15 mouse cellular contexts compared by ENCODE assay signal in the genomic region with DNA sequence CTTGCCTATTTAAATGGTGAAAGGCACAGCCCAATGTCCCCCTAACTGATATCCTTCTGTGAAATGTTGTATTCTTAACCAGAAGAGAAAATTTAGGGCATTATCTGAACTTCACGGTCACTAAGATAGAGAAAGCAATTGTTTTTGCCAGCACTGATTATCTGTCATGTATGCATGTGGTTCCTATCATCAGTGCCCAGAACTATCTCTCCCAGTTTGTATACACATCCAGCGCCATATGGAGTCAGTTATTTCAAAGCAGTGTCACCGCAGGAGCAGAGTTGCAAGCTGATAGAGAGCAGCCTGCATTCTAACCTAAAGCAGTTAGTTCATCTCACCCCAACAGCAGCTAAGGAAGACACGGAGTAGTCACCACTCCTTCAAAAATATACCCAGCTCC. TPM values are rescaled to one million over a fixed set of nuclear protein-coding genes. Genes with fewer than 3 reads are reported as not detected.
DNase-seq lines count a peak whose midpoint lies in the region; ATAC-seq and TF ChIP-seq lines count a peak whose summit lies in the region.
"Had no signal": no experiment of that assay in that cellular context is flagged by ENCODE, and none has a peak within 500 bp of the region (broad histone marks: within the 10 kb centered on the region; RNA-seq: fewer than 3 reads in every experiment).

No protein-coding gene starts in this region.

- no peak for TF ChIP-seq CTCF in lung, embryonic 14.5 days (IDR thresholded peaks at IDR 0.05; ENCODE audit: low read depth)
- TF ChIP-seq CTCF in lung, adult 2 months (IDR thresholded peaks at IDR 0.05; ENCODE audit: insufficient read depth, low read length): no peak

- peaks cover 20% of the 10 kb centered on the region for H3K4me1 ChIP-seq in lung, embryonic 14.5 days (ENCODE audit: insufficient read depth)
- peaks cover 3% of the 10 kb centered on the region; the same call in 1 of the 2 replicates for H3K4me1 ChIP-seq in lung, adult 2 months (ENCODE audit: control insufficient read depth, insufficient read depth, low read length)
- H3K4me1 ChIP-seq in embryonic facial prominence, embryonic 15.5 days: peaks cover 8% of the 10 kb centered on the region

- H3K9ac ChIP-seq in lung, embryonic 14.5 days: no peak overlapping the region
- H3K9ac ChIP-seq in embryonic facial prominence, embryonic 15.5 days: no peak overlapping the region
- H3K9ac ChIP-seq: hindbrain, embryonic 15.5 days; midbrain, embryonic 13.5 days had no signal

- H3K27me3 ChIP-seq in lung, embryonic 14.5 days (ENCODE audit: insufficient read depth, low read length): no peaks in the 10 kb centered on the region
- no peaks in the 10 kb centered on the region for H3K27me3 ChIP-seq in embryonic facial prominence, embryonic 15.5 days
- H3K27me3 ChIP-seq: CH12.LX; hindbrain, embryonic 15.5 days; midbrain, embryonic 13.5 days had no signal

- peak overlapping the region; percentile 13; the same call in 1 of the 2 replicates for H3K4me2 ChIP-seq in lung, embryonic 14.5 days
- no peak overlapping the region for H3K4me2 ChIP-seq in embryonic facial prominence, embryonic 15.5 days (replicated peaks)
- H3K4me2 ChIP-seq: hindbrain, embryonic 15.5 days; midbrain, embryonic 13.5 days had no signal

- WGBS in lung, embryonic 14.5 days: 29% methylated on average over 4 of the region's 4 CpGs
- WGBS in lung, adult 2 months: 52% methylated on average over 4 of the region's 4 CpGs
- WGBS in embryonic facial prominence, embryonic 15.5 days: 45% methylated on average over 4 of the region's 4 CpGs

- H3K27ac ChIP-seq in lung, embryonic 14.5 days (ENCODE audit: low read depth): peak overlapping the region; percentile 60
- peak overlapping the region; percentile 34; the same call in 1 of the 2 replicates for H3K27ac ChIP-seq in embryonic facial prominence, embryonic 15.5 days (replicated peaks)
- H3K27ac ChIP-seq: hindbrain, embryonic 15.5 days; layer of hippocampus, adult 2 months; midbrain, embryonic 13.5 days had no signal

- no peak for TF ChIP-seq POLR2A in lung, adult 2 months (IDR thresholded peaks at IDR 0.05; ENCODE audit: borderline replicate concordance, extremely low read depth, low read depth, low read length)

- H3K36me3 ChIP-seq in lung, embryonic 14.5 days (ENCODE audit: insufficient read depth): peaks cover 62% of the 10 kb centered on the region
- peaks cover 47% of the 10 kb centered on the region for H3K36me3 ChIP-seq in embryonic facial prominence, embryonic 15.5 days

- H3K4me3 ChIP-seq in lung, embryonic 14.5 days (ENCODE audit: low read depth, low read length): no peak overlapping the region
- H3K4me3 ChIP-seq in lung, adult 2 months (replicated peaks; ENCODE audit: extremely low read depth, low read depth, low read length): no peak overlapping the region
- H3K4me3 ChIP-seq in embryonic facial prominence, embryonic 15.5 days (replicated peaks): no peak overlapping the region
- H3K4me3 ChIP-seq: hindbrain, embryonic 15.5 days; layer of hippocampus, adult 2 months; midbrain, embryonic 13.5 days had no signal

- DNase-seq in cerebellum, postnatal 25 days: no peak
- DNase-seq in lung, embryonic 14.5 days: peak; percentile 88
- no peak for DNase-seq in lung, adult 2 months
- DNase-seq in kidney, adult 18-20 months: no peak
- DNase-seq in left cerebral cortex, postnatal 14 days (ENCODE audit: low spot score in 2 of 2): no peak
- DNase-seq: cerebellum, postnatal 10 days; gastrocnemius, postnatal 25 days; lung, adult 18-20 months had no signal

- no peaks in the 10 kb centered on the region for H3K9me3 ChIP-seq in lung, embryonic 14.5 days (ENCODE audit: low read depth, low read length)
- H3K9me3 ChIP-seq in embryonic facial prominence, embryonic 15.5 days (replicated peaks): no peaks in the 10 kb centered on the region
- H3K9me3 ChIP-seq: hindbrain, embryonic 15.5 days; midbrain, embryonic 13.5 days had no signal

- ATAC-seq in cerebellum, adult (ENCODE audit: insufficient number of reproducible peaks, low FRiP score, low TSS enrichment): peak; percentile 64
- ATAC-seq in lung, embryonic 14.5 days (ENCODE audit: insufficient read depth): peak; percentile 95
- ATAC-seq in embryonic facial prominence, embryonic 15.5 days (ENCODE audit: insufficient number of reproducible peaks, low FRiP score, low TSS enrichment, low read depth): no peak
- peak; percentile 97 for ATAC-seq in megakaryocyte progenitor cell, adult 5-6 weeks (replicated peaks; ENCODE audit: poor library complexity)
- ATAC-seq: midbrain, embryonic 13.5 days had no signal

- intact Hi-C loops in left cerebral cortex, postnatal 14 days (cut with DNase I): no loop called here

RNA-seq across cellular contexts. Expression of a gene that starts 5.9 kb away (rescaled TPM):
- polyA plus RNA-seq in lung, embryonic 14.5 days (2014; fragmentation: Nextera tagmentation; extraction: Ambion mirVana): 102 and 104 TPM in 2 replicates
- polyA plus RNA-seq in lung, adult 2 months (2012; rRNA removed): 165 and 207 TPM in 2 replicates
- polyA plus RNA-seq in embryonic facial prominence, embryonic 15.5 days (2015; fragmentation: Nextera tagmentation; extraction: Ambion mirVana): 69.8 and 71.8 TPM in 2 replicates
- total RNA-seq in megakaryocyte progenitor cell, adult 5-6 weeks (2015): 40.5 and 58.5 TPM in 2 replicates
- 75.9 and 78.3 TPM in 2 replicates for total RNA-seq in megakaryocyte progenitor cell, adult 5-6 weeks (2017)
- 10 to 100 TPM in 1 of 2 experiments, 1 to 10 TPM in 1; 9.8 to 12.5 TPM for total RNA-seq in left cerebral cortex, postnatal 14 days (2021)

RNA-seq across cellular contexts. Expression of a gene that starts 52.1 kb away (rescaled TPM):
- polyA plus RNA-seq in lung, embryonic 14.5 days (2014; fragmentation: Nextera tagmentation; extraction: Ambion mirVana): 27.7 and 28.9 TPM in 2 replicates
- 9.5 and 9.6 TPM in 2 replicates for polyA plus RNA-seq in lung, adult 2 months (2012; rRNA removed)
- 10.4 and 12.4 TPM in 2 replicates for polyA plus RNA-seq in embryonic facial prominence, embryonic 15.5 days (2015; fragmentation: Nextera tagmentation; extraction: Ambion mirVana)
- 22.6 and 26.3 TPM in 2 replicates for total RNA-seq in megakaryocyte progenitor cell, adult 5-6 weeks (2015)
- 28.4 and 35.1 TPM in 2 replicates for total RNA-seq in megakaryocyte progenitor cell, adult 5-6 weeks (2017)
- 1 to 10 TPM; 6.6 to 6.8 TPM for total RNA-seq in left cerebral cortex, postnatal 14 days (2021)
